Mouse (Mus musculus): ENCODE data around the gene Tmem107.

The Tmem107 gene

GRCm38 (mm10) chr11:69073951-69074775, 3.6 kb downstream of the Tmem107 start:
- no peak for DNase-seq (ENCODE audit: low spot score in 2 of 2)

- DNase-seq (ENCODE audit: low spot score in 2 of 2), result no peak
Observed at GRCm38 (mm10) chr11:69074776-69075069, 4.1 kb downstream of the Tmem107 start.

GRCm38 (mm10) chr11:69075764-69076479, 5.3 kb downstream of the Tmem107 start:
- DNase-seq (ENCODE audit: low spot score in 2 of 2), result no peak

GRCm38 (mm10) chr11:69076572-69076971, 6.0 kb downstream of the Tmem107 start:
- no peak for DNase-seq (ENCODE audit: low spot score in 2 of 2)

- DNase-seq (ENCODE audit: low spot score in 2 of 2), result no peak
Observed at GRCm38 (mm10) chr11:69077316-69077715, 6.7 kb downstream of the Tmem107 start.

GRCm38 (mm10) chr11:69078041-69078440, 7.4 kb downstream of the Tmem107 start:
- no peak for DNase-seq (ENCODE audit: low spot score in 2 of 2)

GRCm38 (mm10) chr11:69078805-69079438, 8.3 kb downstream of the Tmem107 start:
- DNase-seq (ENCODE audit: low spot score in 2 of 2), result no peak

- no peak for DNase-seq (ENCODE audit: low spot score in 2 of 2)
Observed at GRCm38 (mm10) chr11:69080102-69080854, 9.7 kb downstream of the Tmem107 start.

- DNase-seq (ENCODE audit: low spot score in 2 of 2), result no peak
Observed at GRCm38 (mm10) chr11:69080855-69081222, 10.2 kb downstream of the Tmem107 start.

- no peak for DNase-seq (ENCODE audit: low spot score in 2 of 2)
Observed at GRCm38 (mm10) chr11:69081613-69082012, 11.0 kb downstream of the Tmem107 start.

GRCm38 (mm10) chr11:69085608-69086007, 15.0 kb downstream of the Tmem107 start:
- no peak for DNase-seq (ENCODE audit: low spot score in 2 of 2)

GRCm38 (mm10) chr11:69086390-69086789, 15.8 kb downstream of the Tmem107 start:
- no peak for DNase-seq (ENCODE audit: low spot score in 2 of 2)

GRCm38 (mm10) chr11:69087082-69087481, 16.5 kb downstream of the Tmem107 start:
- DNase-seq (ENCODE audit: low spot score in 2 of 2), result no peak

- DNase-seq (ENCODE audit: low spot score in 2 of 2), result no peak
Observed at GRCm38 (mm10) chr11:69087597-69087996, 17.0 kb downstream of the Tmem107 start.

- DNase-seq (ENCODE audit: low spot score in 2 of 2), result peak in 1 of 2 experiments; percentile 93
Observed at GRCm38 (mm10) chr11:69088103-69088855, 17.7 kb downstream of the Tmem107 start, which contains the start of gene Vamp2. Vamp2 (plus strand) TSS chr11:69088490.

- no peak for DNase-seq (ENCODE audit: low spot score in 2 of 2)
Observed at GRCm38 (mm10) chr11:69088856-69089615, 18.4 kb downstream of the Tmem107 start.

GRCm38 (mm10) chr11:69089616-69090290, 19.1 kb downstream of the Tmem107 start:
- no peak for DNase-seq (ENCODE audit: low spot score in 2 of 2)

GRCm38 (mm10) chr11:69090367-69090766, 19.8 kb downstream of the Tmem107 start:
- DNase-seq (ENCODE audit: low spot score in 2 of 2), result no peak

- no peak for DNase-seq (ENCODE audit: low spot score in 2 of 2)
Observed at GRCm38 (mm10) chr11:69091566-69092385, 21.2 kb downstream of the Tmem107 start.

Data from left cerebral cortex, adult 9 months (tissue).